Mouse (Mus musculus): ENCODE results near the gene Efna5.

DNA sequence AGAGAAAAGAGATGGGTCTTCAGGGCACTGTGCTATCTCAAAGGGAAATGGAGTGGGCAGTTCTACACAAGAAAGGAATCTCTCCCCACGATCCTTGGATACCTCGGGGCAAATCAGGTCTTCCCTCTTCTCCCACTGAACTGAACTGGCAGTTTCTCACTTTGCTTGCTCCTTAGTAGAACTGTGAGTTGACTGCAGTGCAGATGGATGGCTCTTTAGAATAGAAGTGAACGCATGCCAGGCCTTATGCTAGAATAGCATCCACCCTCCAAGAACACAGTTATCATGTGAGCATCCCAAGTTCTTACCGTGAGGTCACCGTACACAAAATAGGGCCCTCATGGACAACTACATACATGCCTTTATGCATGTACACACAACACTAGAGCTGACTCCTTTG is 155.0 kb downstream of the Efna5 start:
- TF ChIP-seq CTCF (IDR thresholded peaks at IDR 0.05; ENCODE audit: borderline replicate concordance, insufficient read depth, low read depth, low read length) (no peak), POLR2A (IDR thresholded peaks at IDR 0.05; ENCODE audit: borderline replicate concordance, insufficient read depth, low read length) (no peak)

Data from cerebellum, adult 2 months (tissue).